Mouse (Mus musculus) bone marrow macrophage, adult 2 months (primary cell): Measurements from ENCODE around the gene Bod1.

ENCODE experiments used
- CTCF ChIP-seq: IDR thresholded peaks from 2 replicates; pipeline ENCODE4 v1.5.1; 2012; ENCODE audit warnings: low read depth, mild to moderate bottlenecking, low read length, moderate library complexity
- POLR2A ChIP-seq: IDR thresholded peaks from 2 replicates; pipeline ENCODE4 v1.6.1; 2012; ENCODE audit warnings: mild to moderate bottlenecking, low read depth, low read length, borderline replicate concordance

DNA sequence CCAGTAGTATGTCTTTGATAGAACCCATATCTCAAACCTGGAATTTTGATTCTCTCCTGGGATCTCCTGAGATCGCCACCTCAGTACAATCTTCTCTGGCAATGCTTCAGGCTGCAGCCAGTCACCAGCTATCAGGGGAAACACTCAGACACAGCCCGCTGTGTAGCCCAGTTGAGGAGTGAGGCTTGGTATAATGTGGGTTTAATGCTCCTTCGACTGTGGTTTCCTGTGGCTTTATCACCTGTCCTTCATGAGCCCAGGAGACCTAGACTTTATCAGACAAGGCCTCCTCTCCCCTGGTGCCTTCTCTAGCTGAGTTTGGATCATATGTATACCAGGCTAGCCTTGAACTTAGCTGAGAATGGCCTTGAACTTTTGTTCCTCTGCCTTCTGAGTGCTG lies 53.9 kb downstream of the Bod1 start:
- TF ChIP-seq CTCF, result no peak
- TF ChIP-seq POLR2A, result no peak
